Comparison of ENCODE assay signal across 11 mouse cellular contexts in genomic region chr15:40113888-40114576, GRCm38 (mm10). TPM values are rescaled to one million over a fixed set of nuclear protein-coding genes. Genes with fewer than 3 reads are reported as not detected.
DNase-seq lines count a peak whose midpoint lies in the region; ATAC-seq and TF ChIP-seq lines count a peak whose summit lies in the region.
"Had no signal": no experiment of that assay in that cellular context is flagged by ENCODE, and none has a peak within 500 bp of the region (broad histone marks: within the 10 kb centered on the region; RNA-seq: fewer than 3 reads in every experiment).

No protein-coding gene starts in this region.

- H3K36me3 ChIP-seq in heart, embryonic 16.5 days (ENCODE audit: control insufficient read depth, insufficient read depth) = no peaks in the 10 kb centered on the region
- no peaks in the 10 kb centered on the region for H3K36me3 ChIP-seq in embryonic facial prominence, embryonic 13.5 days
- no peaks in the 10 kb centered on the region for H3K36me3 ChIP-seq in limb, embryonic 10.5 days

- H3K27me3 ChIP-seq in heart, embryonic 16.5 days (ENCODE audit: control insufficient read depth, insufficient read depth, low read length) = no peaks in the 10 kb centered on the region
- no peaks in the 10 kb centered on the region for H3K27me3 ChIP-seq in embryonic facial prominence, embryonic 13.5 days
- no peaks in the 10 kb centered on the region for H3K27me3 ChIP-seq in limb, embryonic 10.5 days (ENCODE audit: low read depth, poor library complexity, severe bottlenecking)
- no peaks in the 10 kb centered on the region for H3K27me3 ChIP-seq in cerebellum, adult 2 months (ENCODE audit: control insufficient read depth, insufficient read depth, low read length)
- H3K27me3 ChIP-seq: CH12.LX had no signal

- no peaks in the 10 kb centered on the region for H3K9me3 ChIP-seq in heart, embryonic 16.5 days (replicated peaks; ENCODE audit: control insufficient read depth, low read length)
- no peaks in the 10 kb centered on the region for H3K9me3 ChIP-seq in embryonic facial prominence, embryonic 13.5 days
- no peaks in the 10 kb centered on the region for H3K9me3 ChIP-seq in limb, embryonic 10.5 days (replicated peaks)

- peak overlapping the region; percentile 46 for H3K4me2 ChIP-seq in heart, embryonic 16.5 days (ENCODE audit: low read depth, low read length)
- H3K4me2 ChIP-seq in embryonic facial prominence, embryonic 13.5 days = peak overlapping the region; percentile 56

- TF ChIP-seq CTCF in cerebellum, adult 2 months (IDR thresholded peaks at IDR 0.05; ENCODE audit: borderline replicate concordance, insufficient read depth, low read depth, low read length) = no peak

- no peak overlapping the region for H3K27ac ChIP-seq in heart, embryonic 16.5 days (ENCODE audit: low read length)
- H3K27ac ChIP-seq in embryonic facial prominence, embryonic 13.5 days = peak overlapping the region; percentile 80
- H3K27ac ChIP-seq in limb, embryonic 10.5 days = peak overlapping the region; percentile 61; the same call in 1 of the 2 replicates
- no peak overlapping the region for H3K27ac ChIP-seq in cerebellum, adult 2 months (ENCODE audit: insufficient read depth, low read length)
- H3K27ac ChIP-seq: liver, embryonic 14.5 days had no signal

- DNase-seq in heart, adult 9 months (ENCODE audit: low spot score in 2 of 2) = no peak
- DNase-seq in ES-CJ7 (ENCODE audit: low read depth, low spot score) = peak; percentile 13
- DNase-seq in limb, embryonic 10.5 days (ENCODE audit: low spot score) = no peak
- DNase-seq in cerebellum, adult 2 months = no peak
- no peak for DNase-seq in frontal cortex, postnatal 25 days (ENCODE audit: low spot score in 2 of 2)
- no peak for DNase-seq in spleen, adult 18-20 months
- DNase-seq: kidney, adult 2 months had no signal

- 27% methylated on average over 18 of the region's 18 CpGs for WGBS in heart, embryonic 16.5 days
- 35% methylated on average over 17 of the region's 18 CpGs for WGBS in embryonic facial prominence, embryonic 13.5 days
- WGBS in limb, embryonic 10.5 days = 54% methylated on average over 15 of the region's 18 CpGs
- WGBS in cerebellum, adult 2 months = 42% methylated on average over 16 of the region's 18 CpGs

- no peak for ATAC-seq in heart, embryonic 16.5 days (replicated peaks; ENCODE audit: extremely low read depth, insufficient read depth, low FRiP score)
- no peak for ATAC-seq in embryonic facial prominence, embryonic 13.5 days (ENCODE audit: insufficient number of reproducible peaks, insufficient read depth, low FRiP score, low TSS enrichment, low read depth)

- H3K4me1 ChIP-seq in heart, embryonic 16.5 days (ENCODE audit: control insufficient read depth, insufficient read depth, low read length) = 0 out of 2 replicates have a peak, but pooled peaks cover 2% of the 10 kb centered on the region
- peaks cover 28% of the 10 kb centered on the region for H3K4me1 ChIP-seq in embryonic facial prominence, embryonic 13.5 days
- H3K4me1 ChIP-seq in limb, embryonic 10.5 days = peaks cover 12% of the 10 kb centered on the region
- no peaks in the 10 kb centered on the region for H3K4me1 ChIP-seq in cerebellum, adult 2 months (ENCODE audit: control insufficient read depth, insufficient read depth, low read length)

- peak overlapping the region; percentile 9; the same call in 1 of the 2 replicates for H3K4me3 ChIP-seq in heart, embryonic 16.5 days (ENCODE audit: low read length)
- H3K4me3 ChIP-seq in embryonic facial prominence, embryonic 13.5 days = peak overlapping the region; percentile 28
- 0 out of 2 replicates have a peak overlapping the region, but pooled peaks have one; percentile 15 for H3K4me3 ChIP-seq in limb, embryonic 10.5 days
- no peak overlapping the region for H3K4me3 ChIP-seq in cerebellum, adult 2 months (replicated peaks; ENCODE audit: insufficient read depth, low read depth, low read length)

- no peak overlapping the region for H3K9ac ChIP-seq in heart, embryonic 16.5 days (ENCODE audit: low read length)
- H3K9ac ChIP-seq in embryonic facial prominence, embryonic 13.5 days = no peak overlapping the region
- H3K9ac ChIP-seq: liver, embryonic 14.5 days had no signal

- TF ChIP-seq POLR2A in cerebellum, adult 2 months (IDR thresholded peaks at IDR 0.05; ENCODE audit: borderline replicate concordance, insufficient read depth, low read length) = no peak

RNA-seq across cellular contexts. Expression of gene 9330182O14Rik, which starts 20.1 kb away (rescaled TPM):
- polyA plus RNA-seq in heart, embryonic 16.5 days (2015; fragmentation: Nextera tagmentation; extraction: Ambion mirVana) = not detected in 2 replicates
- polyA plus RNA-seq in embryonic facial prominence, embryonic 13.5 days (2015; fragmentation: Nextera tagmentation; extraction: Ambion mirVana) = not detected in 2 replicates
- polyA plus RNA-seq in limb, embryonic 10.5 days (2016; fragmentation: Nextera tagmentation; extraction: Ambion mirVana) = not detected in 2 replicates
- polyA plus RNA-seq in cerebellum, adult 2 months (2012; rRNA removed) = not detected in 2 replicates
- polyA plus RNA-seq: kidney, adult 2 months; liver, embryonic 14.5 days had no signal

Comparison
In these comparisons a context has a peak if more than half of its experiments do, and no peak if none do; other contexts are left out.
1. H3K27ac ChIP-seq: peak in embryonic facial prominence, embryonic 13.5 days (single experiment) and limb, embryonic 10.5 days (single experiment); none in heart, embryonic 16.5 days (single experiment) and cerebellum, adult 2 months (single experiment).